Mouse (Mus musculus) midbrain, postnatal 0 days (tissue): ENCODE data around the gene Ptges3. TPM values are rescaled to one million over a fixed set of nuclear protein-coding genes. Genes with fewer than 3 reads are reported as not detected.

Experiments used
- ATAC-seq: fragments of 200-750 bp; cut with Nextera tagmentation; 2 replicates; pipeline ENCODE4 v1.8.0; 2017; ENCODE audit warnings: moderate number of reproducible peaks, mild to moderate bottlenecking, moderate TSS enrichment, moderate library complexity; ENCODE audit not compliant: low FRiP score
- DNase-seq: peaks from one replicate; pipeline ENCODE4 v3.0.0-alpha.2; 2015; ENCODE audit warnings: low spot score
- H3K27ac ChIP-seq: fragments of 300-500 bp; sonication (generic); 2 replicates; pipeline ENCODE4 v1.5.1; 2014; ENCODE audit warnings: low read depth, mild to moderate bottlenecking, low read length, mixed read lengths
- H3K27me3 ChIP-seq: fragments of 300-500 bp; sonication (generic); 2 replicates; pipeline ENCODE4 v1.6.1; 2014; ENCODE audit warnings: low read length, control low read depth, mixed read lengths; ENCODE audit not compliant: insufficient read depth
- H3K36me3 ChIP-seq: fragments of 300-500 bp; sonication (generic); 2 replicates; pipeline ENCODE4 v1.6.1; 2014; ENCODE audit warnings: low read length, control low read depth, mixed read lengths; ENCODE audit not compliant: insufficient read depth
- H3K4me1 ChIP-seq: fragments of 300-500 bp; sonication (generic); 2 replicates; pipeline ENCODE4 v1.6.1; 2014; ENCODE audit warnings: mild to moderate bottlenecking, control low read depth, antibody characterized with exemption, low read length, mixed read lengths; ENCODE audit not compliant: insufficient read depth
- H3K4me2 ChIP-seq: fragments of 300-500 bp; sonication (generic); 2 replicates; pipeline ENCODE4 v1.6.1; 2014; ENCODE audit warnings: low read depth, mild to moderate bottlenecking, low read length, mixed read lengths; ENCODE audit not compliant: poor library complexity, severe bottlenecking
- H3K4me3 ChIP-seq: fragments of 300-500 bp; sonication (generic); 2 replicates; pipeline ENCODE4 v1.5.1; 2014; ENCODE audit warnings: low read depth, mild to moderate bottlenecking, low read length, moderate library complexity
- H3K9ac ChIP-seq: fragments of 300-500 bp; sonication (generic); replicated peaks from 2 replicates; pipeline ENCODE4 v1.6.1; 2014; ENCODE audit warnings: mild to moderate bottlenecking, low read length, moderate library complexity, mixed read lengths; ENCODE audit not compliant: poor library complexity, severe bottlenecking
- H3K9me3 ChIP-seq: fragments of 300-500 bp; sonication (generic); 2 replicates; pipeline ENCODE4 v1.6.1; 2016; ENCODE audit warnings: low read length, control low read depth
- CTCF ChIP-seq: IDR thresholded peaks from 2 replicates; pipeline ENCODE4 v1.5.1; 2016; ENCODE audit warnings: antibody characterized with exemption, mild to moderate bottlenecking
- WGBS: fragments of 180-500 bp; shearing (Covaris S2); extraction: QIAGEN DNeasy Blood & Tissue Kit; methylation state at CpG from one replicate; pipeline ENCODE4 v1.1.7; 2014; 5-methylcytosine and 5-hydroxymethylcytosine counted together
- polyA plus RNA-seq: library from polyadenylated mRNA; unstranded; fragments of >200 nt; fragmentation: Nextera tagmentation; extraction: Ambion mirVana; gene quantifications from 2 replicates; pipeline ENCODE4 v1.2.1, GENCODE M21; 2015
- total RNA-seq: library from RNA; depleted of rRNA; stranded (reverse); fragments of >200 nt; gene quantifications from 2 replicates; pipeline ENCODE4 v1.2.3, GENCODE M21; 2014; rRNA removed

Gene Ptges3
- total RNA-seq (109 and 117 TPM in 2 replicates), polyA plus RNA-seq (390 and 433 TPM in 2 replicates)

GRCm38 (mm10) chr10:128058601-128059151, at the start of gene Ptges3:
Gene Ptges3, plus strand, starts transcription at chr10:128058954.
- DNase-seq = peak; percentile 98
- no peak for TF ChIP-seq CTCF
- Histone ChIP-seq H3K4me2 (peak within 1 kb of the TSS; percentile 69), H3K27me3 (no peaks in the 10 kb centered on the region), H3K9ac (peak within 1 kb of the TSS; percentile 86), H3K4me1 (peaks cover 11% of the 10 kb centered on the region; the same call in 1 of the 2 replicates), H3K4me3 (peak within 1 kb of the TSS; percentile 65), H3K36me3 (no peaks in the 10 kb centered on the region), H3K27ac (peak within 1 kb of the TSS; percentile 97), H3K9me3 (no peaks in the 10 kb centered on the region)
- peak; percentile 92 for ATAC-seq
- under 1% methylated on average over 57 of the region's 72 CpGs for WGBS

- ATAC-seq (no peak), DNase-seq (no peak)
- no peaks in the 10 kb centered on the region for H3K36me3 ChIP-seq
- no peaks in the 10 kb centered on the region for H3K9me3 ChIP-seq
- no peaks in the 10 kb centered on the region for H3K27me3 ChIP-seq
- H3K4me3 ChIP-seq = no peak overlapping the region
- TF ChIP-seq CTCF = no peak
- no peak overlapping the region for H3K4me2 ChIP-seq
- WGBS = 77% methylated on average over 5 of the region's 5 CpGs
- no peak overlapping the region for H3K27ac ChIP-seq
- H3K4me1 ChIP-seq = no peaks in the 10 kb centered on the region
- H3K9ac ChIP-seq = no peak overlapping the region
These were observed 49.0 kb upstream of the Ptges3 start for GRCm38 (mm10) chr10:128009735-128010134.

GRCm38 (mm10) chr10:128015068-128015934, 43.5 kb upstream of the Ptges3 start, which contains the start of gene Prim1:
Gene Prim1, plus strand, starts transcription at chr10:128015168.
- Histone ChIP-seq H3K4me3 (peak within 1 kb of the TSS; percentile 66), H3K4me2 (peak within 1 kb of the TSS; percentile 73), H3K4me1 (0 out of 2 replicates have a peak, but pooled peaks cover 3% of the 10 kb centered on the region), H3K27me3 (no peaks in the 10 kb centered on the region), H3K9me3 (no peaks in the 10 kb centered on the region), H3K36me3 (peaks cover 9% of the 10 kb centered on the region; the same call in 1 of the 2 replicates), H3K9ac (peak within 1 kb of the TSS; percentile 63), H3K27ac (peak within 1 kb of the TSS; percentile 69)
- DNase-seq (peak; percentile 87), ATAC-seq (peak; percentile 91)
- WGBS = 6% methylated on average over 31 of the region's 31 CpGs
- TF ChIP-seq CTCF = no peak

- Histone ChIP-seq H3K27ac (no peak overlapping the region), H3K4me1 (no peaks in the 10 kb centered on the region), H3K9ac (no peak overlapping the region), H3K4me3 (no peak overlapping the region), H3K27me3 (no peaks in the 10 kb centered on the region), H3K36me3 (peaks cover 24% of the 10 kb centered on the region), H3K9me3 (no peaks in the 10 kb centered on the region), H3K4me2 (no peak overlapping the region)
- 98% methylated on average over 5 of the region's 5 CpGs for WGBS
- no peak for DNase-seq
- no peak for ATAC-seq
- TF ChIP-seq CTCF = no peak
These were observed 36.6 kb upstream of the Ptges3 start for GRCm38 (mm10) chr10:128022196-128022595.

GRCm38 (mm10) chr10:128023496-128023895, 35.3 kb upstream of the Ptges3 start:
- DNase-seq (no peak), ATAC-seq (no peak)
- 95% methylated on average over 10 of the region's 10 CpGs for WGBS
- Histone ChIP-seq H3K4me1 (no peaks in the 10 kb centered on the region), H3K9me3 (no peaks in the 10 kb centered on the region), H3K36me3 (peaks cover 20% of the 10 kb centered on the region), H3K4me3 (no peak overlapping the region), H3K9ac (no peak overlapping the region), H3K27me3 (no peaks in the 10 kb centered on the region), H3K4me2 (no peak overlapping the region), H3K27ac (no peak overlapping the region)
- TF ChIP-seq CTCF = no peak

- Histone ChIP-seq H3K9me3 (no peaks in the 10 kb centered on the region), H3K4me1 (no peaks in the 10 kb centered on the region), H3K9ac (no peak overlapping the region), H3K27me3 (no peaks in the 10 kb centered on the region), H3K27ac (no peak overlapping the region), H3K4me3 (no peak overlapping the region), H3K36me3 (peaks cover 8% of the 10 kb centered on the region; the same call in 1 of the 2 replicates), H3K4me2 (no peak overlapping the region)
- DNase-seq (no peak), ATAC-seq (no peak)
- no peak for TF ChIP-seq CTCF
- WGBS = 92% methylated on average over 7 of the region's 7 CpGs
These were observed 28.8 kb upstream of the Ptges3 start for GRCm38 (mm10) chr10:128029931-128030330.
